Mouse (Mus musculus) spleen, adult 2 months (tissue): ENCODE data around the gene Tor1aip2. TPM values are rescaled to one million over a fixed set of nuclear protein-coding genes. Genes with fewer than 3 reads are reported as not detected.
A peak's percentile ranks its signal among the peaks of the same experiment; 100 is the strongest.

Experiments used
- DNase-seq, 2 experiments: peaks; one replicate each; pipeline versions ENCODE4 v3.0.0 to v3.0.0-alpha.2; 2012 to 2021; ENCODE audit warnings: low spot score in 2 of 2, low read depth in 1 of 2
- H3K27ac ChIP-seq: fragments of 200-500 bp; 2 replicates; pipeline ENCODE4 v1.5.1; 2012; ENCODE audit warnings: low read length, inconsistent platforms; ENCODE audit not compliant: insufficient read depth
- H3K27me3 ChIP-seq: fragments of 200-500 bp; 2 replicates; pipeline ENCODE4 v1.6.1; 2012; ENCODE audit warnings: mild to moderate bottlenecking, moderate library complexity, low read length, inconsistent platforms; ENCODE audit not compliant: control insufficient read depth, insufficient read depth
- H3K36me3 ChIP-seq: fragments of 200-500 bp; 2 replicates; pipeline ENCODE4 v1.6.1; 2012; ENCODE audit warnings: mild to moderate bottlenecking, low read length, inconsistent platforms; ENCODE audit not compliant: control insufficient read depth, insufficient read depth
- H3K4me1 ChIP-seq: fragments of 200-500 bp; 2 replicates; pipeline ENCODE4 v1.6.1; 2011; ENCODE audit warnings: inconsistent platforms; ENCODE audit not compliant: control insufficient read depth, insufficient read depth, insufficient read length
- H3K4me3 ChIP-seq: fragments of 200-500 bp; 2 replicates; pipeline ENCODE4 v1.5.1; 2011; ENCODE audit warnings: mild to moderate bottlenecking, inconsistent platforms; ENCODE audit not compliant: insufficient read depth, insufficient read length; ENCODE audit errors: extremely low read depth
- CTCF ChIP-seq: fragments of 200-500 bp; IDR thresholded peaks from 2 replicates; pipeline ENCODE4 v1.5.1; 2011; ENCODE audit warnings: mild to moderate bottlenecking, inconsistent platforms; ENCODE audit not compliant: insufficient read depth, insufficient read length, insufficient replicate concordance; ENCODE audit errors: extremely low read depth
- POLR2A ChIP-seq: fragments of 200-500 bp; IDR thresholded peaks from 2 replicates; pipeline ENCODE4 v1.6.1; 2011; ENCODE audit warnings: low read depth, low read length, inconsistent platforms
- WGBS: fragments of 180-500 bp; shearing (Covaris S2); methylation state at CpG from one replicate; pipeline ENCODE4 v1.1.7; 2018; 5-methylcytosine and 5-hydroxymethylcytosine counted together
- polyA plus RNA-seq: library from polyadenylated mRNA; depleted of rRNA; stranded (reverse); fragments of >200 nt; gene quantifications from 2 replicates; pipeline ENCODE4 v1.2.3, GENCODE M21; 2012

Gene Tor1aip2
- polyA plus RNA-seq, 1 experiment: 28.9 TPM

DNA sequence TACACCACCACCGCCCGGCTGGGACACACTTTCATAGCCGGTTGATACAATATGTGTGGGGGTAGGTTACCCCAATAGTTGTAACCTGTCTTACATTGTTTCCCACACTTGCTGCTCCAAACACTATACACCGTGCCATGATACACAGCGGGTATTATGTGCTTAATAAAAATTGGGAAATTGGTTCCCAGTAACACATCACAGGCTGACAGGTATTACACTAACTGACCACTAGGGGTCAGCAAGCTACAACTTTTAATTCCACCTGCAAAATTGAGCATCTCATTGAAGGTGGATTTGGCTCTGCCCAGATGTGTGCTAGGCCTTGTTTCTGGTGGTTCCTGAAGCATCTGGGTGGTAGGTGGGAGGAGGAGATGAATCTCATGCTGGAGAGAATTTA is 50.6 kb downstream of the Tor1aip2 start:
- Histone ChIP-seq H3K4me3 (no peak overlapping the region), H3K27me3 (no peaks in the 10 kb centered on the region), H3K4me1 (no peaks in the 10 kb centered on the region), H3K27ac (no peak overlapping the region), H3K36me3 (no peaks in the 10 kb centered on the region)
- peak; percentile 22; the same call in 1 of the 2 replicates for TF ChIP-seq CTCF
- TF ChIP-seq POLR2A: no peak
- DNase-seq: peak in 1 of 2 experiments; percentile 15
- WGBS: 52% methylated on average over 5 of the region's 5 CpGs

DNA sequence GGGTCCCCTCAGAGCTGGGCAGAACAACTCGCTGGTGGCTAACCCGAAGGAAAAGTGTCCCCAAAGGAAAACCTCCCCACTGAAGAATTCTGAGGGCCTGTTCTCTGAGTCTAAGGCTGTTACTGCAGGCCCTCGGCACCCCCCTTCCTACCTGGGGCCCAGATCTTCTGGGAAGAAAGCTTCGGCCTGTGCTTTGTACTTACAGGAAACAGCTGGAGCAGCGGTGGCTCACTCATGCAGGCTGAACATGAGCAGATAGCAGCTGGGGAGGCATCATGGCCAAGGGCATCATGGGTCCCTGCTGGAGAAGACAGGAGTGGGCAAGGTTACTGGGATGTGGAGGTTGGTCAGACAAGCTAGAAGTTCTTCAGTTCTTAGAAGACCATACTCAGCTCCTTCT is 52.4 kb downstream of the Tor1aip2 start:
- no peaks in the 10 kb centered on the region for H3K27me3 ChIP-seq
- no peaks in the 10 kb centered on the region for H3K4me1 ChIP-seq
- DNase-seq: no peak
- no peak overlapping the region for H3K27ac ChIP-seq
- H3K4me3 ChIP-seq: no peak overlapping the region
- WGBS: 30% methylated on average over 5 of the region's 5 CpGs
- no peaks in the 10 kb centered on the region for H3K36me3 ChIP-seq
- TF ChIP-seq POLR2A (no peak), CTCF (no peak)

DNA sequence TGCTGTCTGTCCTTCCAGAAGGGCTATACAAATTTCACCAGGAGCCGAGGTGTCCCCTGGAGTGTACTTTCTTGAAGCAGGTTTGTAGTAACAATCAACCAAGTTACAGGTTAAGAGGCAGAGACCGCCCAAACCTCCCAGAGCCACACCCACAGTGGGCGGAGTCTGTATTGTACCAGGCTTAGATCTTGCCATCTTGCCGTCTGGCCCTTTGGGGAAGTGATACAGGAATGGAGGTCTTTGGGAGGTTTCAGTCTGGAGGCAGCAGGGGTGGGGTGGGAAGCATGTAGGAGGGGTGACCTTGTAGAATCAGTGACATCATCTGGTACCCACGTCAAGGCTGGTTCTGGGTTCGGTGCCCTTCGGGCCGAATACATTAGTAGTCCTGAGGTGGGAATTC is 54.4 kb downstream of the Tor1aip2 start:
- 74% methylated on average over 8 of the region's 8 CpGs for WGBS
- H3K36me3 ChIP-seq: no peaks in the 10 kb centered on the region
- H3K27ac ChIP-seq: no peak overlapping the region
- H3K4me1 ChIP-seq: no peaks in the 10 kb centered on the region
- no peak for DNase-seq
- no peaks in the 10 kb centered on the region for H3K27me3 ChIP-seq
- TF ChIP-seq CTCF: no peak
- TF ChIP-seq POLR2A: no peak
- H3K4me3 ChIP-seq: no peak overlapping the region

DNA sequence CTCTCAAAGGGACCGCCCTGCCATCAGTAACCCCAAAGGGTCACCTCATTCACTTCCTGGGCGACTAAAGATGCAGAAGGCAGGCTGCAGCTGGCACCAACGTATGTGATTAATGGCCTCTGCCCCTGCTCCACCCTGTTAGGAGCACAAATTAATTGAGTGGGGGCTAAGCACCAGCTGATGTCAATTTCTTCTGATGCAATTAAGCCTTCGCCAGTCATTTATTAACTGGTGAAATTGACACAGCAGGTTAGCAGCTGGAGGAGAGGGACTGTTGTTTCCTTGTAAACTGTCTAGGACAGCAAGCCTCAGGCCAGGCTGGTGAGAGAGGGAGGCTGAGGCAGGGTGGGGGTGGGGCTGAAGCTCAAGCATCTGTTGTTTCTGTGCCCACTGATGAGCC is 54.8 kb downstream of the Tor1aip2 start:
- no peak for TF ChIP-seq CTCF
- TF ChIP-seq POLR2A: no peak
- 88% methylated on average over 4 of the region's 4 CpGs for WGBS
- no peak for DNase-seq

DNA sequence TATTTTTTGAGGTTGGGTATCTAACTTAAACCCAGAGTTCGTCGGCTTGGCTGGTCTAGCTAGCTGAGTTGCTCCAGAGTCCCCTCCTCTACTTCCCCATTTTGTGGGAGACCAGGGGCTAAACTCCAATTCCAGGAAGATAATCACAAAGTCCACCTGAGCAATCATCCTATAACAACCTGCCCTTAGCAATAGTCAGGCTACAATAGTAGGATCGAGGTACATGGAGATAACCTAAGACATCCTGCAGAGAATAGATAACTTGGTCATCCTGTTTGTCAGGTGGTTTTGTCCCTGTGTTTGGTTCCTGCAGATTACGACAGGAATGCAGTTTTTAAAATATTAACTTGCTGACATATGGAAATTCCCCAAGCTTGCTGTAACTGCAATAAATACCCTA is 56.6 kb downstream of the Tor1aip2 start:
- no peak for DNase-seq
- Histone ChIP-seq H3K27ac (no peak overlapping the region), H3K27me3 (no peaks in the 10 kb centered on the region), H3K4me1 (no peaks in the 10 kb centered on the region), H3K36me3 (no peaks in the 10 kb centered on the region), H3K4me3 (no peak overlapping the region)
- 54% methylated on average over 4 of the region's 4 CpGs for WGBS
- TF ChIP-seq POLR2A (no peak), CTCF (no peak)

More for the DNA sequence above, 54.8 kb downstream of the Tor1aip2 start:
- no peaks in the 10 kb centered on the region for H3K4me1 ChIP-seq
- no peak overlapping the region for H3K4me3 ChIP-seq
- H3K27ac ChIP-seq: no peak overlapping the region
- no peaks in the 10 kb centered on the region for H3K36me3 ChIP-seq
- no peaks in the 10 kb centered on the region for H3K27me3 ChIP-seq

DNA sequence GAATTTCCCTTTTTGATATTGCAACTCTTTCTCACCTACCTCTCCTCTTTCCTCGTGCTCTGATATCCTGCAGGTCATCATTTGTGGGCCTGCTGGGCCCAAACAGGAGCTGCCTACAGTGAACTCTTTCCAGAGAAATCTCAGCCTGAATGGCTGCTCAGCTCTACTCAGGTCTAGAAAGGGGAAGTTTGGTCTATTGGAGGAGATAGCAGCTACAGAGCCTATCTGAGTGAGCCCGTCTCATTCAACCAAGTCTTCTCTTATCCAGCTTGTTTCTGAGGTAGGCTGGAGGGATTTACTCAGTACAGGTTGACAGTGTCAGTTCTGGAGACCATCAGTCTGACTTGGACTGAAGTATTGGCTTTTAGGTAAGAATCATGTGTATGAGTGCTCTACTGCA is 68.6 kb downstream of the Tor1aip2 start:
- H3K36me3 ChIP-seq: no peaks in the 10 kb centered on the region
- no peaks in the 10 kb centered on the region for H3K4me1 ChIP-seq
- no peak overlapping the region for H3K27ac ChIP-seq
- DNase-seq: no peak
- H3K27me3 ChIP-seq: no peaks in the 10 kb centered on the region
- 86% methylated on average over 2 of the region's 2 CpGs for WGBS
- no peak for TF ChIP-seq CTCF
- TF ChIP-seq POLR2A: no peak
- H3K4me3 ChIP-seq: no peak overlapping the region

DNA sequence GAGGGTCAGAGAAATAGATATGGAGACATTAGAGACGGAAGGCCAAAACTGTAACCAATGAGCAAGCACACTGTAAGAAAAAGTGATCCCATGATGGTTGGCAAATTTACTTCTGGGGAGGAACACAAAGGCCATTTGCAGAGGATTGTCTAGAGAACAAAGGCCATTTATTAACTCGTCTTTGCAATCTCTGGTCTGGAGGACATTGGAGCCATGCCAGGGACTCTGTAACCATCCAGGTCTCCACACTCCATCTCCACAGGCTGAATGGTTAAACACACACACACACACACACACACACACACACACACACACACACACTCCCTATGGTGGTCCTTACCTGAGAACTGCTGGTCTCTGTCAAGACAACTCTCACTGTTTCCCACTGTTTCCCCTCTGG is 70.2 kb downstream of the Tor1aip2 start:
- Histone ChIP-seq H3K4me3 (no peak overlapping the region), H3K36me3 (no peaks in the 10 kb centered on the region), H3K27ac (no peak overlapping the region), H3K27me3 (no peaks in the 10 kb centered on the region), H3K4me1 (no peaks in the 10 kb centered on the region)
- WGBS: 95% methylated on average over 2 of the region's 2 CpGs
- no peak for DNase-seq
- TF ChIP-seq POLR2A (no peak), CTCF (no peak)
